Mouse (Mus musculus) CH12.LX (cell line): ENCODE results near the gene Prkag2.

Experiments used
- CHD2 ChIP-seq: IDR thresholded peaks from 2 replicates; pipeline ENCODE4 v1.6.1; 2011; ENCODE audit warnings: low read length, improper control_type of control experiment
- CTCF ChIP-seq, 2 experiments: IDR thresholded peaks in 1 of 2; conservative IDR thresholded peaks in 1 of 2; 2 replicates each; pipeline ENCODE4 v1.5.1; 2011 to 2012; ENCODE audit warnings: low read depth in 2 of 2, low read length in 2 of 2, improper control_type of control experiment in 1 of 2, inconsistent platforms in 1 of 2, mild to moderate bottlenecking in 1 of 2, moderate library complexity in 1 of 2
- NRF1 ChIP-seq: IDR thresholded peaks from 2 replicates; pipeline ENCODE4 v1.6.1; 2014; ENCODE audit warnings: low read depth, mild to moderate bottlenecking, inconsistent platforms, low read length, improper control_type of control experiment, moderate library complexity
- POLR2A ChIP-seq: IDR thresholded peaks from 2 replicates; pipeline ENCODE4 v1.6.1; 2011; ENCODE audit warnings: low read depth, mild to moderate bottlenecking, improper control_type of control experiment, low read length
- TBP ChIP-seq: conservative IDR thresholded peaks from 2 replicates; pipeline ENCODE4 v1.6.1; 2011; ENCODE audit warnings: low read depth, low read length, improper control_type of control experiment

DNA sequence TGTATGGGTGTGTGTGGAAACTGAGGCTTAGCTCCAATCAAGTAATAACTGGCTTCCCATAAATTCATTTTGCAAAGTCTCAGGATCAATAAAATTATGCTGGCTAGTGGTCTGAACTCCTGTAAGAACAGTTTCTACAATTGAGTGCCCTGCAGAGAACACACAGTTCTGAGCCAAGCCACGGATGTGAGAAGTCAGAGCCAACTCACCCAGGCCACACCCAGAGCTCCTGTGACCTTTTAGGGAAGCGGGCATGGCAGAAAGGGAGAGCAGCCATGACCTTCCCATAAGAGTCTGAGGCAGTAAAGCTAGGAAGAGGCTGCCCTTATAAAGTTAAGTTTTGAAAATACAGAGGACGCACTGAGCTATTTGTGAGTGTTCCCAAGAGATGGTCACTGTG lies 123.5 kb downstream of the Prkag2 start:
- TF ChIP-seq NRF1 (no peak), CHD2 (no peak), CTCF (conservative IDR thresholded peaks at IDR 0.05 in 1 of 2, IDR thresholded peaks at IDR 0.05 in 1 of 2; ENCODE audit: low read depth in 2 of 2, low read length in 2 of 2) (no peak), TBP (no peak), POLR2A (no peak)
